Mouse (Mus musculus) erythroblast, embryonic 14.5 days (primary cell): Measurements from ENCODE around the gene Aldh16a1. TPM values are rescaled to one million over a fixed set of nuclear protein-coding genes. Genes with fewer than 3 reads are reported as not detected.

Source experiments
- H3K27me3 ChIP-seq: 2 replicates; pipeline ENCODE4 v1.6.1; 2012; ENCODE audit warnings: inconsistent platforms; ENCODE audit not compliant: control insufficient read depth
- H3K36me3 ChIP-seq: 2 replicates; pipeline ENCODE4 v1.6.1; 2012; ENCODE audit warnings: mild to moderate bottlenecking, inconsistent platforms; ENCODE audit not compliant: control insufficient read depth
- H3K4me1 ChIP-seq: 2 replicates; pipeline ENCODE4 v1.6.1; 2012; ENCODE audit warnings: inconsistent platforms; ENCODE audit not compliant: control insufficient read depth
- H3K4me3 ChIP-seq: replicated peaks from 2 replicates; pipeline ENCODE3; 2012; ENCODE audit warnings: moderate library complexity, mild to moderate bottlenecking, inconsistent platforms
- H3K9me3 ChIP-seq: 2 replicates; pipeline ENCODE4 v1.6.1; 2012; ENCODE audit warnings: low read length, inconsistent platforms, mixed read lengths; ENCODE audit not compliant: control insufficient read depth
- GATA1 ChIP-seq: IDR thresholded peaks from 2 replicates; pipeline ENCODE4 v1.6.1; 2012; ENCODE audit warnings: low read length, inconsistent platforms, mixed read lengths
- TAL1 ChIP-seq: IDR thresholded peaks from 3 replicates; pipeline ENCODE4 v1.6.1; 2012; ENCODE audit warnings: low read length, inconsistent platforms, mixed read lengths
- polyA plus RNA-seq: library from polyadenylated mRNA; stranded (reverse); fragments of >175 nt; gene quantifications from 2 replicates; pipeline ENCODE4 v1.2.3, GENCODE M21; 2012

Gene Aldh16a1
- polyA plus RNA-seq, 1 experiment, result 16.3 TPM

DNA sequence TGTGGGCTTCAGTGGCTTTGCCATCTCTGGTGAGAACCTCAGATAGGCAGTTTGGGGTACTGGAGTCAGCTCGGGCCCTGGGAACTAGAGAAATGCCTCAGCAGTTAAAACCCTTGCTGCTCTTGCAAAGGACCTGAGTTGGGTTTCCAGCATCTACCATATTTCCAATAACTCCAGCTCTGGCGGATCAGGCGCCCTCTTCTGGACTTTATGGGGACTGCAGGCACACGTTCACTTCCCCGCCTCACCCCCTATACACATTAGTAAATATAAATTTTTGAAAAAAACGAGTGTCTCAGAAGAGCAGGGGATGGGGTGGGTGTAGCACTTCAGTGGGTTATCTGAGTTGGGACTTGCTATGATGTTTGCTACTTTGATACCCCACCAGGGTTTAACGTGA is 18.6 kb upstream of the Aldh16a1 start:
- Histone ChIP-seq H3K4me3 (no peak overlapping the region), H3K36me3 (no peaks in the 10 kb centered on the region), H3K27me3 (peaks cover 85% of the 10 kb centered on the region), H3K4me1 (peaks cover 6% of the 10 kb centered on the region), H3K9me3 (peaks cover 45% of the 10 kb centered on the region)
- TF ChIP-seq GATA1, result no peak
- TF ChIP-seq TAL1, result no peak

DNA sequence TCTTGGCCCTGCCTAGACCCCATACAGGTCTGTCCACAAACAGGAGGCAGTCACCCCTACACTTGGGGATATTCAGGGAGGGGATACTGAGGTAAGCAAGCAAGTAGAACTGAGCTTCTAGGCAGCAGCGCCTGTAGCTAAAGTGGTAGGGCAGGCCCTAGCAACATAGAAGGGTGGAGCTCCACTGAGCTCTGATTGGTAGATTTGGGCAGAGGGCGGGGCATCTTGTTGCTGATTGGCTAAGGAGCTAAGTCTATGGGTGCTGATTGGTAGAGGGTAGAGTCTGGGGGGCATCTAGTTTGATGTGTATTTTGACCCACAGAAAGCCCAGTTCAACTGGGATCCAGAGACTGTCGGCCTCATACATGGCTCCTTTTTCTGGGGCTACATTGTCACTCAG is 15.1 kb upstream of the Aldh16a1 start:
- Histone ChIP-seq H3K27me3 (peaks cover 85% of the 10 kb centered on the region), H3K9me3 (peaks cover 49% of the 10 kb centered on the region)

DNA sequence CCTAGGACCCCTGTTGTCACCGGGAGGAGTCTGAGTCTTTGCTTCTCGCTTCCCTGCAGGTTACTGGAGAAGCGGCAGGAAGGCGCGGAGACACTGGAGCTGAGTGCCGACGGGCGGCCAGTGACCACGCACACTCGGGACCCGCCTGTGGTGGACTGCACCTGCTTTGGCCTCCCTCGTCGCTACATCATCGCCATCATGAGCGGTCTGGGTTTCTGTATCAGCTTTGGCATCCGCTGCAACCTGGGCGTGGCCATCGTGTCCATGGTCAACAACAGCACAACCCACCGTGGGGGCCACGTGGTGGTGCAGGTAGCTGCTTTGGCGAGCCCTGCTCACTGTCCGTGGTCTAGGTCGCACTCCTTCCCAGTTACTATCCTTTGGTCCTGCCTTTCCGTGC is 14.3 kb upstream of the Aldh16a1 start:
- Histone ChIP-seq H3K4me3 (no peak overlapping the region), H3K4me1 (peaks cover 12% of the 10 kb centered on the region), H3K9me3 (peaks cover 51% of the 10 kb centered on the region), H3K36me3 (no peaks in the 10 kb centered on the region), H3K27me3 (peaks cover 86% of the 10 kb centered on the region)
- TF ChIP-seq TAL1 (no peak), GATA1 (no peak)

More for the DNA sequence above, 15.1 kb upstream of the Aldh16a1 start:
- H3K4me1 ChIP-seq, result peaks cover 6% of the 10 kb centered on the region
- H3K36me3 ChIP-seq, result no peaks in the 10 kb centered on the region
- H3K4me3 ChIP-seq, result no peak overlapping the region
- TF ChIP-seq TAL1 (no peak), GATA1 (no peak)

DNA sequence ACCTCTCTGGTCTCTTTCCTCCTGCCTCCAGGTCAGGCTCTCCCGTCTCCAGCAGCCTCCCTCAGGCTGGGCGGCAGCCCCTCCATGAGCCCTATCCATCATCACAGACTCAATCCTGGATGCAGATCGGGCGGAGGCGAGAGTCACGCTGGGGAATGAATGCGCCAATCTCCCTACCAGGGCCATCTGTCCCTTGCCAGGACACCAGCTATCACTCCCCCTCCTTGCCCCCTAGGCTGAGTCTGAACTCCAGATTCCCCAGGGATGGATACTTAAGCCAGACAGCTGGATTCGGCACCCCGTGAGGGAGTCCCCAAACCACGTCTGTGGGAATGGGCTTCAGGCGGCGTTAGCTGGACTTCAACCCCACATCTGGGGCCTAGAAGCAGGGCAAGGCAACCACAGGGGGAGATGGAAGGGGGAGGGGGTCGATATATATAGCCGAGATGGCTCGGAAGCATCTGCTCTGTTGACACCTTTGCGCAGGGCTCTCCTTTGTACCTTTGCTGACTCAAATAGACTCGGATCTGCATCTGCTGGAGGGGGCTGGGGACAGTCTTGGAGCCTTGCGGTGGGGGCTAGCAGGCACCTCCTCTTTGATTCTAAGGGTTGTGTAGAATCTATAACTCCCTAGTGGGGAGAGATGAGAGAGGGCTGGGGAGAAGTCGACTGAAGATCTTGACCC is 13.5 kb upstream of the Aldh16a1 start:
- Histone ChIP-seq H3K27me3 (peaks cover 89% of the 10 kb centered on the region), H3K9me3 (peaks cover 51% of the 10 kb centered on the region), H3K36me3 (no peaks in the 10 kb centered on the region), H3K4me3 (no peak overlapping the region), H3K4me1 (peaks cover 14% of the 10 kb centered on the region)
- no peak for TF ChIP-seq TAL1
- TF ChIP-seq GATA1, result no peak

DNA sequence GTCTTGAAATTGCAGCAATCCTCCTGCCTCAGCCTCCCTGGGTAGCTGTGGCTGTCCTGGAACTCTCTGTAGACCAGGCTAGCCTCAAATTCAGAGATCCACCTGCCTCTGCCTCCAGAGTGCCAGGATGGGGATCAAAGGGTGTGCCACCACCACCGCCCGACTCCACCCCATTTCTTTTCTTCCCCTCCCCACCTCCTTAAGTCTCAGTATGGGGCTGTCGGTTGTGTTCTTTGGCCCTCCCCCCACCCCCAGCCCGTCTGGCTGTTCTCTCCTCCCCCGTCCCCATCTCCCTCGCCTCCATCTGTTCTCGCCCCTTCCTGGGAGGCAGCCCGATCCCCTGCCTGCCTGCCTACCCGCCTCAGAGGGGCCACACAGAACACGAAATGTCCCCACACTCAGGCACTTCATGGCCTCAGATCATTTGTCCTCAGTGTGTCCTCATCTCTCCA is 12.6 kb upstream of the Aldh16a1 start:
- peaks cover 43% of the 10 kb centered on the region for H3K9me3 ChIP-seq
- no peaks in the 10 kb centered on the region for H3K36me3 ChIP-seq
- TF ChIP-seq GATA1, result no peak
- no peak for TF ChIP-seq TAL1
- no peak overlapping the region for H3K4me3 ChIP-seq
- peaks cover 17% of the 10 kb centered on the region for H3K4me1 ChIP-seq
- peaks cover 94% of the 10 kb centered on the region for H3K27me3 ChIP-seq

DNA sequence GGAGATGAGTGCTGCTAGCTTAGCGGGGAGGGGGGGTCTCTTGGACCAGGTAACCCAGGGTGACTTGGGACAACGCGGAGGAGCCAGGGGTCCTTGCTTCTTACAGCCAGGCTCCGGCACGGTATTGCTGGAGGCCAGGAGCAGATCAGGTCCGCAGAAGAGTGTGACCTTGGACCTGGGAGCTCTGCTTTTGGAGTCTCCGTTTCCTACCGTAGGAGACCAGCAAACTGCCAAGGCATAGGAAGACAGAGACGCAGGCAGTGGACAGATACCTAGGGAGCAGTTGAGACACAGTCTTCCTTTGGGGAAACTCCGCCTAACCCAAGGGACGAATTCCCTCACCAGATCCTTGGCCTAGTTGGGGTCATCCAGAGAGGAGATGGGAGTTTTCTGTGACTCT is 11.3 kb upstream of the Aldh16a1 start:
- Histone ChIP-seq H3K4me1 (peaks cover 21% of the 10 kb centered on the region), H3K4me3 (no peak overlapping the region), H3K9me3 (peaks cover 37% of the 10 kb centered on the region), H3K36me3 (peaks cover 4% of the 10 kb centered on the region), H3K27me3 (peaks cover 88% of the 10 kb centered on the region)
- no peak for TF ChIP-seq TAL1

DNA sequence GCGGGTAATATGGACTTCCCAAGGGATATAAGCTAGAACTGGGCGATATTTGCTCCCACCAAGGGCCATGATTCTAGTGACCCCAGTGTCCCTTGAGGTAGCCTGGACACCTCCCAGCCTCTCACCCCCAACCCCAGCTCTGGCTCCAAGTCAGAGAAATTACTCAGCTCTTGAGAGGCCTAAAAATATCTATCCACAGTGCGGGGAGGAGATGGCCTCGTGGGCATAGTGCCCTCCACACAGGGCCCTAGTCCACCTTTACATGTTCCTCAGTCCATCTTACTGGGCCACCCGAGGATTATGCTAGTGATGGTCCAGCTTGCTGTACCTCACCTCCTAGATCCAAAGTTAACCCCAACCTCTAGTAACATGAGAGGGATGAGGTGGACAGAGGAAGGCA is 10.4 kb upstream of the Aldh16a1 start:
- peaks cover 21% of the 10 kb centered on the region for H3K4me1 ChIP-seq
- no peak for TF ChIP-seq GATA1
- no peak for TF ChIP-seq TAL1
- H3K4me3 ChIP-seq, result no peak overlapping the region
- peaks cover 10% of the 10 kb centered on the region for H3K36me3 ChIP-seq
- H3K9me3 ChIP-seq, result peaks cover 29% of the 10 kb centered on the region
- H3K27me3 ChIP-seq, result peaks cover 80% of the 10 kb centered on the region

DNA sequence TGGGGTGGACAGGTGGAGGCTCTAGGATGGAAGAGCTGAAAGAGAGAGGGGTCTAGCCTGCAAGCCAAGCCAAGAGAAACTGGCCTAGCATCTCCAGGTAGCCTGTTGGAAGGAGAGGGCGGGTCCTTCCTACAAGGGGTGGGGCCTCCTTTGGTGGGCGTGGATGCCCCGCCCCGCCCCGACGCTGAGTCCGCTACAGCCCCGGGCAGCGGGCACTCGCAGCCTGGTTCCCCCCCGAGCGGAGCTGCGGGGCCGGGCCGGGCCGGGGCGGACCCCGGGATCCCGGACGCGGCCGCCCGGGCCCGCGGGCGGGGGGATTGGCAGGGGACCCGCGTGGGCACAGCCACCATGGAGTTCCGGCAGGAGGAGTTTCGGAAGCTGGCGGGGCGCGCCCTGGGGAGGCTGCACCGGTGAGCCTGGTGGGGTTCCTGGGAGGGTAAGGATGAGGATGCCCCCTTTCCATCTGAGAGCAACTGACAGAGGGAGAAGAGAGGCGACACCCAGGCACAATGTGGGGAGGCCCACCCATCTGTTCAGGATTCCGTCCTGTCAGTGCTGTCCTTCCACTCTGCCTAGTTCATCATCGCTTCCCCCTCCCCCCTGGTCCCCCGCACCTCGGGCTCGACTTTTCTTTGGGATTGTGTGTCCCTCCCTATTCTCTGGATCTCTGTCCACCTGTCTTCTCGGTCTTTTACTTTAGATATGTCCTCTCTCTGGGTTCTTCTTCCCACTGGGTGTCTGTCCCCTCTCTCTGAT is 9.5 kb upstream of the Aldh16a1 start, which contains the start of gene Slc17a7:
TSS of gene Slc17a7 (plus strand) at position 215 of the 756 bp plus-strand sequence.
- H3K36me3 ChIP-seq, result peaks cover 15% of the 10 kb centered on the region
- peaks cover 19% of the 10 kb centered on the region for H3K9me3 ChIP-seq
- no peak for TF ChIP-seq TAL1
- TF ChIP-seq GATA1, result no peak
- H3K4me1 ChIP-seq, result peaks cover 21% of the 10 kb centered on the region
- H3K27me3 ChIP-seq, result peaks cover 71% of the 10 kb centered on the region
- H3K4me3 ChIP-seq, result peak within 1 kb of the TSS; percentile 38

DNA sequence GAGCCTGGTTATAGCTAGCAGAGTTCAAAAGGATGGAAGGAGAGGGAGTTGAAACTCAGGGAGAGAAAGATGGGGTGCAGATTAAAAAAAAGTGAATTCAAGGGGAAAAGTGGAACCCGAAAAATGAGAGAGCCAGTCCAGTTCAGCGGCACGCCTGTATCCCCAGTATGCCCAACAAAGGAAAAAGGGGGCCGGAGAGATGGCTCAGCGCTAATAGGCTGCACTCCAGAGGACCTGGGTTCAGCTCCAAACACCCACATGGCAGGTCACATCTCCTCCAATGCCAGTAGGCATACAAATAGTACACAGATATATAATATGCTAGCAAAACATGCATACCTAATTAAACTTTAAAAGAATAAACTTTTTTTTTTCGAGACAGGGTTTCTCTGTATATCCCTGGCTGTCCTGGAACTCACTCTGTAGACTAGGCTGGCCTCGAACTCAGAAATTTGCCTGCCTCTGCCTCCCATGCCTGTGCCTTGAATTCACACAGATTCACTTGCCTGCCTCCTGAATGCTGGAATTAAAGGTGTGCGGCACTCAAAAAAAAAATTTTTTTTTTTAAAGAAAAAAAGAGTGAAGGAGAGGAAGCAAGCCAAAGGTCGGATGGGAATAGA is 8.7 kb upstream of the Aldh16a1 start:
- no peak for TF ChIP-seq TAL1
- TF ChIP-seq GATA1, result no peak
- Histone ChIP-seq H3K9me3 (peaks cover 11% of the 10 kb centered on the region), H3K36me3 (peaks cover 23% of the 10 kb centered on the region), H3K4me1 (peaks cover 21% of the 10 kb centered on the region), H3K27me3 (peaks cover 62% of the 10 kb centered on the region), H3K4me3 (no peak overlapping the region)
